Mouse (Mus musculus) heart, embryonic 15.5 days (tissue): Measurements from ENCODE around the gene Pmfbp1. TPM values are rescaled to one million over a fixed set of nuclear protein-coding genes. Genes with fewer than 3 reads are reported as not detected.

Source experiments
- ATAC-seq: fragments of 200-750 bp; cut with Nextera tagmentation; replicated peaks from 2 replicates; pipeline ENCODE4 v1.8.0; 2017; ENCODE audit warnings: low read depth, moderate TSS enrichment; ENCODE audit not compliant: insufficient number of reproducible peaks, insufficient read depth, low FRiP score
- H3K27ac ChIP-seq: fragments of 300-500 bp; sonication (generic); 2 replicates; pipeline ENCODE4 v1.5.1; 2015; ENCODE audit warnings: mild to moderate bottlenecking, inconsistent platforms
- H3K27me3 ChIP-seq: fragments of 300-500 bp; sonication (generic); 2 replicates; pipeline ENCODE4 v1.6.1; 2015; ENCODE audit warnings: inconsistent platforms
- H3K36me3 ChIP-seq: fragments of 300-500 bp; sonication (generic); 2 replicates; pipeline ENCODE4 v1.6.1; 2015; ENCODE audit warnings: mild to moderate bottlenecking, inconsistent platforms
- H3K4me1 ChIP-seq: fragments of 300-500 bp; sonication (generic); replicated peaks from 2 replicates; pipeline ENCODE4 v1.6.1; 2015; ENCODE audit warnings: inconsistent platforms
- H3K4me2 ChIP-seq: fragments of 300-500 bp; sonication (generic); 2 replicates; pipeline ENCODE4 v1.6.1; 2015; ENCODE audit warnings: inconsistent platforms, mild to moderate bottlenecking, moderate library complexity
- H3K4me3 ChIP-seq: fragments of 300-500 bp; sonication (generic); 2 replicates; pipeline ENCODE4 v1.5.1; 2015; ENCODE audit warnings: mild to moderate bottlenecking, inconsistent platforms
- H3K9ac ChIP-seq: fragments of 300-500 bp; sonication (generic); 2 replicates; pipeline ENCODE4 v1.6.1; 2015; ENCODE audit warnings: mild to moderate bottlenecking, inconsistent platforms
- H3K9me3 ChIP-seq: fragments of 300-500 bp; sonication (generic); replicated peaks from 2 replicates; pipeline ENCODE4 v1.6.1; 2016; ENCODE audit warnings: inconsistent platforms
- WGBS: fragments of 180-500 bp; shearing (Covaris S2); methylation state at CpG from one replicate; pipeline ENCODE4 v1.1.7; 2015; ENCODE audit warnings: mixed read lengths; 5-methylcytosine and 5-hydroxymethylcytosine counted together
- polyA plus RNA-seq: library from polyadenylated mRNA; unstranded; fragments of >200 nt; fragmentation: Nextera tagmentation; extraction: Ambion mirVana; gene quantifications from 2 replicates; pipeline ENCODE4 v1.2.1, GENCODE M21; 2015

Pmfbp1 gene
- polyA plus RNA-seq, 1 experiment from 2014 or later = 0.10 TPM

GRCm38 (mm10) chr8:109565498-109566333, 71.9 kb downstream of the Pmfbp1 start, which contains the start of the genes Dhx38 and Txnl4b:
Gene Dhx38, minus strand, starts transcription at chr8:109565861.
Gene Txnl4b, plus strand, starts transcription at chr8:109565892.
- no peaks in the 10 kb centered on the region for H3K9me3 ChIP-seq
- WGBS = under 1% methylated on average over 52 of the region's 52 CpGs
- peak within 1 kb of the TSS; percentile 86 for H3K9ac ChIP-seq
- H3K4me3 ChIP-seq = peak within 1 kb of the TSS; percentile 82
- H3K27ac ChIP-seq = peak within 1 kb of the TSS; percentile 91
- peak; percentile 100 for ATAC-seq
- H3K36me3 ChIP-seq = peaks cover 22% of the 10 kb centered on the region
- H3K4me1 ChIP-seq = peaks cover 13% of the 10 kb centered on the region
- H3K27me3 ChIP-seq = no peaks in the 10 kb centered on the region
- H3K4me2 ChIP-seq = peak within 1 kb of the TSS; percentile 83

- peaks cover 12% of the 10 kb centered on the region for H3K36me3 ChIP-seq
- H3K27ac ChIP-seq = no peak overlapping the region
- peaks cover 5% of the 10 kb centered on the region for H3K4me1 ChIP-seq
- H3K9me3 ChIP-seq = no peaks in the 10 kb centered on the region
- no peak overlapping the region for H3K4me3 ChIP-seq
- ATAC-seq = no peak
- WGBS = 84% methylated on average over 12 of the region's 12 CpGs
- no peak overlapping the region for H3K4me2 ChIP-seq
- H3K27me3 ChIP-seq = no peaks in the 10 kb centered on the region
- H3K9ac ChIP-seq = no peak overlapping the region
These were observed 77.3 kb downstream of the Pmfbp1 start for GRCm38 (mm10) chr8:109571139-109571538.

- no peak for ATAC-seq
- WGBS = 73% methylated on average over 4 of the region's 4 CpGs
- Histone ChIP-seq H3K4me1 (no peaks in the 10 kb centered on the region), H3K4me2 (no peak overlapping the region), H3K36me3 (peaks cover 6% of the 10 kb centered on the region), H3K9ac (no peak overlapping the region), H3K27me3 (no peaks in the 10 kb centered on the region), H3K9me3 (no peaks in the 10 kb centered on the region), H3K4me3 (no peak overlapping the region), H3K27ac (no peak overlapping the region)
These were observed 82.5 kb downstream of the Pmfbp1 start for GRCm38 (mm10) chr8:109576311-109576710.

- Histone ChIP-seq H3K27me3 (no peaks in the 10 kb centered on the region), H3K27ac (no peak within 1 kb of the TSS), H3K9ac (no peak within 1 kb of the TSS), H3K4me3 (no peak within 1 kb of the TSS), H3K9me3 (peaks cover 2% of the 10 kb centered on the region; the same call in 1 of the 2 replicates), H3K36me3 (no peaks in the 10 kb centered on the region), H3K4me1 (no peaks in the 10 kb centered on the region), H3K4me2 (no peak within 1 kb of the TSS)
- 66% methylated on average over 8 of the region's 8 CpGs for WGBS
- ATAC-seq = no peak
These were observed 85.1 kb downstream of the Pmfbp1 start, which contains the start of gene Hp for GRCm38 (mm10) chr8:109578900-109579301. Gene Hp, minus strand, starts transcription at chr8:109579172.

- Histone ChIP-seq H3K27ac (no peak overlapping the region), H3K4me3 (no peak overlapping the region), H3K4me1 (no peaks in the 10 kb centered on the region), H3K27me3 (no peaks in the 10 kb centered on the region), H3K9ac (no peak overlapping the region), H3K9me3 (peaks cover 4% of the 10 kb centered on the region; the same call in 1 of the 2 replicates), H3K4me2 (no peak overlapping the region), H3K36me3 (no peaks in the 10 kb centered on the region)
- 74% methylated on average over 4 of the region's 4 CpGs for WGBS
- no peak for ATAC-seq
These were observed 90.5 kb downstream of the Pmfbp1 start for GRCm38 (mm10) chr8:109584293-109584692.

- no peak overlapping the region for H3K4me2 ChIP-seq
- no peak overlapping the region for H3K4me3 ChIP-seq
- H3K27ac ChIP-seq = no peak overlapping the region
- H3K4me1 ChIP-seq = no peaks in the 10 kb centered on the region
- H3K36me3 ChIP-seq = no peaks in the 10 kb centered on the region
- WGBS = 71% methylated on average over 3 of the region's 3 CpGs
- H3K27me3 ChIP-seq = no peaks in the 10 kb centered on the region
- H3K9ac ChIP-seq = no peak overlapping the region
- no peak for ATAC-seq
- peaks cover 4% of the 10 kb centered on the region; the same call in 1 of the 2 replicates for H3K9me3 ChIP-seq
These were observed 91.0 kb downstream of the Pmfbp1 start for GRCm38 (mm10) chr8:109584830-109585229.

GRCm38 (mm10) chr8:109585652-109586051, 91.8 kb downstream of the Pmfbp1 start:
- no peaks in the 10 kb centered on the region for H3K36me3 ChIP-seq
- H3K9me3 ChIP-seq = peaks cover 4% of the 10 kb centered on the region; the same call in 1 of the 2 replicates
- ATAC-seq = no peak
- no peak overlapping the region for H3K4me2 ChIP-seq
- H3K27ac ChIP-seq = no peak overlapping the region
- no peaks in the 10 kb centered on the region for H3K27me3 ChIP-seq
- no peaks in the 10 kb centered on the region for H3K4me1 ChIP-seq
- H3K9ac ChIP-seq = no peak overlapping the region
- no peak overlapping the region for H3K4me3 ChIP-seq

GRCm38 (mm10) chr8:109586972-109587504, 93.2 kb downstream of the Pmfbp1 start:
- ATAC-seq = no peak
- 49% methylated on average over 7 of the region's 7 CpGs for WGBS

GRCm38 (mm10) chr8:109590901-109591300, 97.1 kb downstream of the Pmfbp1 start:
- Histone ChIP-seq H3K27ac (no peak overlapping the region), H3K9ac (no peak overlapping the region), H3K27me3 (no peaks in the 10 kb centered on the region), H3K9me3 (no peaks in the 10 kb centered on the region), H3K4me1 (no peaks in the 10 kb centered on the region), H3K4me3 (no peak overlapping the region), H3K4me2 (no peak overlapping the region), H3K36me3 (peaks cover 16% of the 10 kb centered on the region; the same call in 1 of the 2 replicates)
- no peak for ATAC-seq
- 88% methylated on average over 9 of the region's 9 CpGs for WGBS

More at GRCm38 (mm10) chr8:109586972-109587504, 93.2 kb downstream of the Pmfbp1 start:
- H3K36me3 ChIP-seq = no peaks in the 10 kb centered on the region
- no peak overlapping the region for H3K4me3 ChIP-seq
- H3K27me3 ChIP-seq = no peaks in the 10 kb centered on the region
- no peaks in the 10 kb centered on the region for H3K4me1 ChIP-seq
- H3K9ac ChIP-seq = no peak overlapping the region
- peaks cover 4% of the 10 kb centered on the region; the same call in 1 of the 2 replicates for H3K9me3 ChIP-seq
- no peak overlapping the region for H3K27ac ChIP-seq
- no peak overlapping the region for H3K4me2 ChIP-seq

GRCm38 (mm10) chr8:109591367-109591766, 97.5 kb downstream of the Pmfbp1 start:
- H3K27me3 ChIP-seq = no peaks in the 10 kb centered on the region
- no peak overlapping the region for H3K4me3 ChIP-seq
- H3K4me1 ChIP-seq = no peaks in the 10 kb centered on the region
- ATAC-seq = no peak
- no peak overlapping the region for H3K4me2 ChIP-seq
- H3K36me3 ChIP-seq = peaks cover 16% of the 10 kb centered on the region; the same call in 1 of the 2 replicates
- H3K9me3 ChIP-seq = no peaks in the 10 kb centered on the region
- no peak overlapping the region for H3K27ac ChIP-seq
- H3K9ac ChIP-seq = no peak overlapping the region
- 80% methylated on average over 3 of the region's 3 CpGs for WGBS

GRCm38 (mm10) chr8:109592164-109592563, 98.3 kb downstream of the Pmfbp1 start:
- Histone ChIP-seq H3K36me3 (peaks cover 16% of the 10 kb centered on the region; the same call in 1 of the 2 replicates), H3K27ac (no peak overlapping the region), H3K9me3 (no peaks in the 10 kb centered on the region), H3K4me2 (no peak overlapping the region), H3K27me3 (no peaks in the 10 kb centered on the region), H3K9ac (no peak overlapping the region), H3K4me1 (no peaks in the 10 kb centered on the region), H3K4me3 (no peak overlapping the region)
- 81% methylated on average over 5 of the region's 5 CpGs for WGBS
- no peak for ATAC-seq
